Mouse (Mus musculus) lung, postnatal 0 days (tissue): ENCODE data around the gene Il13ra1. TPM values are rescaled to one million over a fixed set of nuclear protein-coding genes. Genes with fewer than 3 reads are reported as not detected.
A peak's percentile ranks its signal among the peaks of the same experiment; 100 is the strongest.

Experiments
- ATAC-seq: fragments of 200-750 bp; cut with Nextera tagmentation; 2 replicates; pipeline ENCODE4 v1.8.0; 2017; ENCODE audit warnings: moderate library complexity
- DNase-seq: peaks from one replicate; pipeline ENCODE4 v3.0.0-alpha.2; 2016; ENCODE audit warnings: low spot score
- H3K27ac ChIP-seq: fragments of 300-500 bp; sonication (generic); 2 replicates; pipeline ENCODE4 v1.5.1; 2014; ENCODE audit warnings: antibody characterized with exemption, mild to moderate bottlenecking, low read length, mixed read lengths
- H3K27me3 ChIP-seq: fragments of 300-500 bp; sonication (generic); replicated peaks from 2 replicates; pipeline ENCODE4 v1.6.1; 2014; ENCODE audit warnings: low read length, mixed read lengths; ENCODE audit not compliant: insufficient read depth
- H3K36me3 ChIP-seq: fragments of 300-500 bp; sonication (generic); 2 replicates; pipeline ENCODE4 v1.6.1; 2014; ENCODE audit warnings: low read length, mixed read lengths; ENCODE audit not compliant: insufficient read depth
- H3K4me1 ChIP-seq: fragments of 300-500 bp; sonication (generic); 2 replicates; pipeline ENCODE4 v1.6.1; 2014; ENCODE audit warnings: antibody characterized with exemption, low read depth, low read length, mixed read lengths; ENCODE audit not compliant: insufficient read depth
- H3K4me2 ChIP-seq: fragments of 300-500 bp; sonication (generic); replicated peaks from 2 replicates; pipeline ENCODE4 v1.6.1; 2014; ENCODE audit warnings: low read depth, mild to moderate bottlenecking, low read length, moderate library complexity, mixed read lengths
- H3K4me3 ChIP-seq: fragments of 300-500 bp; sonication (generic); 2 replicates; pipeline ENCODE4 v1.5.1; 2014; ENCODE audit warnings: low read depth, low read length
- H3K9ac ChIP-seq: fragments of 300-500 bp; sonication (generic); replicated peaks from 2 replicates; pipeline ENCODE4 v1.6.1; 2014; ENCODE audit warnings: low read depth, mild to moderate bottlenecking
- H3K9me3 ChIP-seq: fragments of 300-500 bp; sonication (generic); 2 replicates; pipeline ENCODE4 v1.6.1; 2016; ENCODE audit warnings: low read length, mixed read lengths
- CTCF ChIP-seq: IDR thresholded peaks from 2 replicates; pipeline ENCODE4 v1.5.1; 2016; ENCODE audit warnings: antibody characterized with exemption, mild to moderate bottlenecking
- EP300 ChIP-seq: IDR thresholded peaks from 2 replicates; pipeline ENCODE4 v1.6.1; 2016; ENCODE audit warnings: antibody characterized with exemption, mild to moderate bottlenecking, control low read depth
- WGBS: fragments of 180-500 bp; shearing (Covaris S2); extraction: QIAGEN DNeasy Blood & Tissue Kit; methylation state at CpG from one replicate; pipeline ENCODE4 v1.1.7; 2014; 5-methylcytosine and 5-hydroxymethylcytosine counted together
- polyA plus RNA-seq: library from polyadenylated mRNA; unstranded; fragments of >200 nt; fragmentation: Nextera tagmentation; extraction: Ambion mirVana; gene quantifications from 2 replicates; pipeline ENCODE4 v1.2.1, GENCODE M21; 2015

Il13ra1 gene
- polyA plus RNA-seq, 1 experiment from 2014 or later: 21.1 TPM

- Histone ChIP-seq H3K9me3 (no peaks in the 10 kb centered on the region), H3K4me2 (no peak overlapping the region), H3K4me3 (no peak overlapping the region), H3K36me3 (no peaks in the 10 kb centered on the region), H3K4me1 (no peaks in the 10 kb centered on the region), H3K27me3 (no peaks in the 10 kb centered on the region), H3K9ac (no peak overlapping the region), H3K27ac (no peak overlapping the region)
- WGBS: 30% methylated on average over 1 of the region's 1 CpGs
- peak; percentile 75 for ATAC-seq
- TF ChIP-seq CTCF (no peak), EP300 (0 out of 2 replicates have a peak, but pooled peaks have one; percentile 33)
- DNase-seq: peak; percentile 56
Measured at GRCm38 (mm10) chrX:36136346-36136745, 24.4 kb downstream of the Il13ra1 start.

GRCm38 (mm10) chrX:36141994-36142639 is 30.2 kb downstream of the Il13ra1 start:
- no peak overlapping the region for H3K4me3 ChIP-seq
- ATAC-seq (no peak), DNase-seq (no peak)
- H3K4me2 ChIP-seq: no peak overlapping the region
- no peak overlapping the region for H3K27ac ChIP-seq
- no peaks in the 10 kb centered on the region for H3K36me3 ChIP-seq
- no peaks in the 10 kb centered on the region for H3K27me3 ChIP-seq
- TF ChIP-seq EP300: no peak
- TF ChIP-seq CTCF: no peak
- no peak overlapping the region for H3K9ac ChIP-seq
- no peaks in the 10 kb centered on the region for H3K9me3 ChIP-seq
- no peaks in the 10 kb centered on the region for H3K4me1 ChIP-seq
- WGBS: 51% methylated on average over 6 of the region's 6 CpGs

GRCm38 (mm10) chrX:36146746-36147145 is 34.8 kb downstream of the Il13ra1 start:
- H3K9ac ChIP-seq: no peak overlapping the region
- DNase-seq: peak; percentile 62
- no peaks in the 10 kb centered on the region for H3K9me3 ChIP-seq
- 36% methylated on average over 4 of the region's 4 CpGs for WGBS
- no peaks in the 10 kb centered on the region for H3K36me3 ChIP-seq
- no peak overlapping the region for H3K27ac ChIP-seq
- no peaks in the 10 kb centered on the region for H3K4me1 ChIP-seq
- no peak overlapping the region for H3K4me2 ChIP-seq
- H3K27me3 ChIP-seq: no peaks in the 10 kb centered on the region
- no peak overlapping the region for H3K4me3 ChIP-seq
- TF ChIP-seq EP300 (peak; percentile 32; the same call in 1 of the 2 replicates), CTCF (peak; percentile 18; the same call in 1 of the 2 replicates)
- peak; percentile 70 for ATAC-seq

GRCm38 (mm10) chrX:36150100-36150499 is 38.2 kb downstream of the Il13ra1 start:
- Histone ChIP-seq H3K9me3 (no peaks in the 10 kb centered on the region), H3K27me3 (no peaks in the 10 kb centered on the region), H3K9ac (no peak overlapping the region), H3K4me2 (no peak overlapping the region), H3K27ac (no peak overlapping the region), H3K36me3 (no peaks in the 10 kb centered on the region), H3K4me3 (no peak overlapping the region), H3K4me1 (no peaks in the 10 kb centered on the region)
- TF ChIP-seq EP300 (no peak), CTCF (peak; percentile 33; the same call in 1 of the 2 replicates)
- DNase-seq (no peak), ATAC-seq (no peak)

- DNase-seq (no peak), ATAC-seq (no peak)
- Histone ChIP-seq H3K4me1 (no peaks in the 10 kb centered on the region), H3K27me3 (no peaks in the 10 kb centered on the region), H3K36me3 (no peaks in the 10 kb centered on the region), H3K4me2 (no peak overlapping the region), H3K9ac (no peak overlapping the region), H3K27ac (no peak overlapping the region), H3K4me3 (no peak overlapping the region), H3K9me3 (no peaks in the 10 kb centered on the region)
- TF ChIP-seq EP300 (no peak), CTCF (no peak)
- WGBS: 75% methylated on average over 2 of the region's 2 CpGs
Measured at GRCm38 (mm10) chrX:36156677-36157076, 44.8 kb downstream of the Il13ra1 start.

- H3K4me3 ChIP-seq: no peak overlapping the region
- H3K9me3 ChIP-seq: no peaks in the 10 kb centered on the region
- DNase-seq: no peak
- H3K27ac ChIP-seq: no peak overlapping the region
- H3K27me3 ChIP-seq: no peaks in the 10 kb centered on the region
- TF ChIP-seq CTCF: no peak
- no peaks in the 10 kb centered on the region for H3K36me3 ChIP-seq
- H3K4me2 ChIP-seq: no peak overlapping the region
- ATAC-seq: no peak
- WGBS: 27% methylated on average over 4 of the region's 4 CpGs
- no peak overlapping the region for H3K9ac ChIP-seq
- H3K4me1 ChIP-seq: no peaks in the 10 kb centered on the region
Measured at GRCm38 (mm10) chrX:36161567-36161966, 49.7 kb downstream of the Il13ra1 start.

GRCm38 (mm10) chrX:36183625-36184024 is 71.7 kb downstream of the Il13ra1 start:
- DNase-seq (peak; percentile 65), ATAC-seq (no peak)
- Histone ChIP-seq H3K9me3 (no peaks in the 10 kb centered on the region), H3K4me3 (no peak overlapping the region), H3K27ac (no peak overlapping the region), H3K4me2 (no peak overlapping the region), H3K36me3 (no peaks in the 10 kb centered on the region), H3K27me3 (no peaks in the 10 kb centered on the region), H3K4me1 (no peaks in the 10 kb centered on the region), H3K9ac (no peak overlapping the region)
- TF ChIP-seq EP300 (no peak), CTCF (peak; percentile 77)
